Mouse (Mus musculus): ENCODE results near the gene Mfsd5. TPM values are rescaled to one million over a fixed set of nuclear protein-coding genes. Genes with fewer than 3 reads are reported as not detected.

The Mfsd5 gene
- polyA plus RNA-seq, 1 experiment, result 48.7 TPM

GRCm38 (mm10) chr15:102249251-102249691, 30.0 kb upstream of the Mfsd5 start:
- DNase-seq (ENCODE audit: low read depth), result no peak
- TF ChIP-seq CTCF (IDR thresholded peaks at IDR 0.05; ENCODE audit: borderline replicate concordance, extremely low read depth, insufficient read depth, insufficient read length) (no peak), POLR2A (IDR thresholded peaks at IDR 0.05; ENCODE audit: borderline replicate concordance, extremely low read depth, insufficient read depth, insufficient read length, poor library complexity, severe bottlenecking) (no peak)

DNA sequence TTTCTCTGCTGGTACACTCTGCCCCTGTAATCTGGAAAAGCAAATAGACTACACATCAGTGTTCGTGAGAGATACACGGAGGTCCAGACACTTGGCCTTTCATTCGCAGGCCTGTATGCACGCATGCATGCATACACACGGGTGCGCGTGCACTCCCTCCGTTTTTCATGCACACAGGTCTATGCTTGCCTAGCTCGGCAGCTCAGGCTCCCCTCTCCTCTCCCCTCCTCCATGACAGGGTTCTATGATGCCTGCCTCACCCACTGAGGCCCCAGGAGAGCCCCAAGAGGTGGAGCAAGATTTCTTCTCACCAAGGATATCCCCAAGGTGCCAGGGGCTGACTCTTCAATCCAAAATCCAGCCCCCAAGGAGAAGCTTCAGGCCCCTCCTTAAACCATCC, 29.3 kb upstream of the Mfsd5 start:
- no peak for DNase-seq (ENCODE audit: low read depth)
- no peak for TF ChIP-seq POLR2A (IDR thresholded peaks at IDR 0.05; ENCODE audit: borderline replicate concordance, extremely low read depth, insufficient read depth, insufficient read length, poor library complexity, severe bottlenecking)
- TF ChIP-seq CTCF (IDR thresholded peaks at IDR 0.05; ENCODE audit: borderline replicate concordance, extremely low read depth, insufficient read depth, insufficient read length), result no peak

GRCm38 (mm10) chr15:102250521-102250920, 28.7 kb upstream of the Mfsd5 start:
- no peak for DNase-seq (ENCODE audit: low read depth)
- no peak for TF ChIP-seq CTCF (IDR thresholded peaks at IDR 0.05; ENCODE audit: borderline replicate concordance, extremely low read depth, insufficient read depth, insufficient read length)
- no peak for TF ChIP-seq POLR2A (IDR thresholded peaks at IDR 0.05; ENCODE audit: borderline replicate concordance, extremely low read depth, insufficient read depth, insufficient read length, poor library complexity, severe bottlenecking)

- no peak for TF ChIP-seq CTCF (IDR thresholded peaks at IDR 0.05; ENCODE audit: borderline replicate concordance, extremely low read depth, insufficient read depth, insufficient read length)
- TF ChIP-seq POLR2A (IDR thresholded peaks at IDR 0.05; ENCODE audit: borderline replicate concordance, extremely low read depth, insufficient read depth, insufficient read length, poor library complexity, severe bottlenecking), result no peak
- DNase-seq (ENCODE audit: low read depth), result no peak
Observed at GRCm38 (mm10) chr15:102255547-102256255, 23.6 kb upstream of the Mfsd5 start.

- no peak for DNase-seq (ENCODE audit: low read depth)
- TF ChIP-seq CTCF (IDR thresholded peaks at IDR 0.05; ENCODE audit: borderline replicate concordance, extremely low read depth, insufficient read depth, insufficient read length) (no peak), POLR2A (IDR thresholded peaks at IDR 0.05; ENCODE audit: borderline replicate concordance, extremely low read depth, insufficient read depth, insufficient read length, poor library complexity, severe bottlenecking) (no peak)
Observed at GRCm38 (mm10) chr15:102256431-102257201, 22.6 kb upstream of the Mfsd5 start.

GRCm38 (mm10) chr15:102257202-102258075, 21.8 kb upstream of the Mfsd5 start, which contains the start of gene Rarg:
Rarg (minus strand) TSS chr15:102257517.
- TF ChIP-seq POLR2A (IDR thresholded peaks at IDR 0.05; ENCODE audit: borderline replicate concordance, extremely low read depth, insufficient read depth, insufficient read length, poor library complexity, severe bottlenecking) (no peak), CTCF (IDR thresholded peaks at IDR 0.05; ENCODE audit: borderline replicate concordance, extremely low read depth, insufficient read depth, insufficient read length) (no peak)
- no peak for DNase-seq (ENCODE audit: low read depth)

- TF ChIP-seq POLR2A (IDR thresholded peaks at IDR 0.05; ENCODE audit: borderline replicate concordance, extremely low read depth, insufficient read depth, insufficient read length, poor library complexity, severe bottlenecking) (no peak), CTCF (IDR thresholded peaks at IDR 0.05; ENCODE audit: borderline replicate concordance, extremely low read depth, insufficient read depth, insufficient read length) (no peak)
- peak; percentile 49 for DNase-seq (ENCODE audit: low read depth)
Observed at GRCm38 (mm10) chr15:102258076-102258470, 21.2 kb upstream of the Mfsd5 start.

DNA sequence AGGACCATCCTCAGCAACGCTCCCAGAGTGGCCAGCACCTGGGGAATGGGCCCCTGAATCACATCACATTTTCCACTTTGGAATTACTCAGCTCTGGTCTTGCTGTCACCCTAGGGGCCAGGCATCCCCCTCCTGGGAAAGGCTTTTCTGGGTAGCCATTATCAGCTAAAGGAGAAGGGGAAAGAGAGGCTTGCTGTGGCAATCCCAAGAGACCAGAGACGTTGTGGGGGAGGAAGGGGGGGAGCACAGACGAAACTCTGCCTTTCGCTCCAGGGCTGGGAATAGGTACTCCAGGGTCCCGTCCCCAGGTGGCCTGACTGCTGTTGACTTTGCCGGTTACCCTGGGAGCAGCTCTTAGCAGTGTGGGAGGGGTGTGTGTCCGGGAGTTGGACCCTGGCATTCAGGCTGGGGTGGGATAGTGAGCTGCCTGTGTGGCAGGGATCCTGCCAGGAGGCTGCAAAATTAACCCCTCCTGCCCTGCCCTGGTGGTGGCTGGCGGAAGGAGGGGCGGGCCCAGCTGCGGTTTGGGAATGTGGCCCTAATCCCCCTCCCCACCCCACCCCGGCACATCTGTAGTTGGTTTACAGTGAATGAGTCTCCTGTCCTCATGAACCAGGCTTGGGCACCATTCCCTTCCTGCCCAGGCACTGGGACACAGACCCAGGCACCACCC, 20.5 kb upstream of the Mfsd5 start:
- TF ChIP-seq POLR2A (IDR thresholded peaks at IDR 0.05; ENCODE audit: borderline replicate concordance, extremely low read depth, insufficient read depth, insufficient read length, poor library complexity, severe bottlenecking), result no peak
- no peak for TF ChIP-seq CTCF (IDR thresholded peaks at IDR 0.05; ENCODE audit: borderline replicate concordance, extremely low read depth, insufficient read depth, insufficient read length)
- DNase-seq (ENCODE audit: low read depth), result no peak

DNA sequence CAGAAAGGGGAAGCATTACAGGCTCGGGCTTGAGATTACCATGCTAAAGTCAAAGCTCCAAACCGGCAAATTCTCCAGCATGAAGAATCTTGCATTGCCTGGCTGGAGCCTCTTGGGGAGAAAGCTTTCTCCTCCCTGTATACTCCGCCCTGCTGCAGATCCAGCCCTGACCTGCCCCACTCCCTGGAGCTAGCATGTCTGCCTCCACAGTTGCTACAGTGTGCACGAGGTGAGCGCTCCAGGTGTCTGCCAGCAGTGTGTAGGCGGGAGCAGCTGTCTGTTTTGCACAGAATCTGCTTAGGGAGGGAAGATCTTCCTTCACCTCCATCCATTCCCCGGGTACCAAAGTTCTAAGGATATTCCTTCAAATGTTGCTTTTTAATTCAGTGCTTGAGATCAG, 16.7 kb upstream of the Mfsd5 start:
- TF ChIP-seq CTCF (IDR thresholded peaks at IDR 0.05; ENCODE audit: borderline replicate concordance, extremely low read depth, insufficient read depth, insufficient read length) (no peak), POLR2A (IDR thresholded peaks at IDR 0.05; ENCODE audit: borderline replicate concordance, extremely low read depth, insufficient read depth, insufficient read length, poor library complexity, severe bottlenecking) (no peak)
- DNase-seq (ENCODE audit: low read depth), result no peak

- TF ChIP-seq POLR2A (IDR thresholded peaks at IDR 0.05; ENCODE audit: borderline replicate concordance, extremely low read depth, insufficient read depth, insufficient read length, poor library complexity, severe bottlenecking) (no peak), CTCF (IDR thresholded peaks at IDR 0.05; ENCODE audit: borderline replicate concordance, extremely low read depth, insufficient read depth, insufficient read length) (no peak)
- no peak for DNase-seq (ENCODE audit: low read depth)
Observed at GRCm38 (mm10) chr15:102263037-102263436, 16.2 kb upstream of the Mfsd5 start.
